Comparison of ENCODE assay signal across 12 mouse cellular contexts in genomic region chr7:46628375-46628975, GRCm38 (mm10). TPM values are rescaled to one million over a fixed set of nuclear protein-coding genes. Genes with fewer than 3 reads are reported as not detected.
DNase-seq lines count a peak whose midpoint lies in the region; ATAC-seq and TF ChIP-seq lines count a peak whose summit lies in the region.
"Had no signal": no experiment of that assay in that cellular context is flagged by ENCODE, and none has a peak within 500 bp of the region (broad histone marks: within the 10 kb centered on the region; RNA-seq: fewer than 3 reads in every experiment).

No protein-coding gene starts in this region.

- peak; percentile 6; the same call in 1 of the 2 replicates for TF ChIP-seq CTCF in cerebellum, adult 2 months (IDR thresholded peaks at IDR 0.05; ENCODE audit: borderline replicate concordance, insufficient read depth, low read depth, low read length)
- peak; percentile 23; the same call in 1 of the 2 replicates for TF ChIP-seq CTCF in heart, postnatal 0 days (IDR thresholded peaks at IDR 0.05; ENCODE audit: low read depth)
- no peak for TF ChIP-seq CTCF in brain, embryonic 14.5 days (IDR thresholded peaks at IDR 0.05; ENCODE audit: borderline replicate concordance, extremely low read depth, insufficient read depth, insufficient read length)

- no peak for DNase-seq in cerebellum, adult 2 months
- DNase-seq in cerebellum, postnatal 4 days (ENCODE audit: low spot score in 2 of 2) = no peak
- DNase-seq in heart, postnatal 0 days (ENCODE audit: low spot score) = no peak
- DNase-seq in heart, adult 11 months = no peak
- no peak for DNase-seq in midbrain, embryonic 11.5 days (ENCODE audit: low spot score, missing footprints)
- DNase-seq in brain, embryonic 14.5 days (ENCODE audit: low read depth) = peak; percentile 30
- DNase-seq: cerebellum, adult 18-20 months; thymus, postnatal 25 days had no signal

- no peak overlapping the region for H3K4me3 ChIP-seq in cerebellum, adult 2 months (replicated peaks; ENCODE audit: insufficient read depth, low read depth, low read length)
- no peak overlapping the region for H3K4me3 ChIP-seq in heart, postnatal 0 days (ENCODE audit: low read depth, low read length)
- no peak overlapping the region for H3K4me3 ChIP-seq in midbrain, embryonic 13.5 days (replicated peaks)
- no peak overlapping the region for H3K4me3 ChIP-seq in midbrain, embryonic 11.5 days (ENCODE audit: low read depth, low read length)
- H3K4me3 ChIP-seq: hindbrain, embryonic 10.5 days had no signal

- WGBS in cerebellum, adult 2 months = 45% methylated on average over 8 of the region's 8 CpGs
- WGBS in heart, postnatal 0 days = 24% methylated on average over 8 of the region's 8 CpGs
- WGBS in midbrain, embryonic 13.5 days = 61% methylated on average over 8 of the region's 8 CpGs
- WGBS in midbrain, embryonic 11.5 days = 67% methylated on average over 8 of the region's 8 CpGs

- no peaks in the 10 kb centered on the region for H3K27me3 ChIP-seq in cerebellum, adult 2 months (ENCODE audit: control insufficient read depth, insufficient read depth, low read length)
- no peaks in the 10 kb centered on the region for H3K27me3 ChIP-seq in heart, postnatal 0 days (ENCODE audit: control insufficient read depth, insufficient read depth, low read length)
- H3K27me3 ChIP-seq in midbrain, embryonic 13.5 days = no peaks in the 10 kb centered on the region
- no peaks in the 10 kb centered on the region for H3K27me3 ChIP-seq in midbrain, embryonic 11.5 days (ENCODE audit: control insufficient read depth, insufficient read depth, low read length)

- no peak for TF ChIP-seq EP300 in heart, postnatal 0 days (IDR thresholded peaks at IDR 0.05; ENCODE audit: low read depth)

- no peak overlapping the region for H3K27ac ChIP-seq in cerebellum, adult 2 months (ENCODE audit: insufficient read depth, low read length)
- H3K27ac ChIP-seq in heart, postnatal 0 days (ENCODE audit: low read depth) = peak overlapping the region; percentile 47
- no peak overlapping the region for H3K27ac ChIP-seq in midbrain, embryonic 13.5 days
- H3K27ac ChIP-seq in midbrain, embryonic 11.5 days (ENCODE audit: low read depth, low read length) = no peak overlapping the region
- H3K27ac ChIP-seq: hindbrain, embryonic 10.5 days; macrophage had no signal

- H3K36me3 ChIP-seq in heart, postnatal 0 days (replicated peaks; ENCODE audit: control insufficient read depth, insufficient read depth, low read length) = no peaks in the 10 kb centered on the region
- peaks cover 34% of the 10 kb centered on the region for H3K36me3 ChIP-seq in midbrain, embryonic 13.5 days
- 0 out of 2 replicates have a peak, but pooled peaks cover 2% of the 10 kb centered on the region for H3K36me3 ChIP-seq in midbrain, embryonic 11.5 days (ENCODE audit: control insufficient read depth, insufficient read depth, low read length)

- H3K4me1 ChIP-seq in cerebellum, adult 2 months (ENCODE audit: control insufficient read depth, insufficient read depth, low read length) = no peaks in the 10 kb centered on the region
- H3K4me1 ChIP-seq in heart, postnatal 0 days (ENCODE audit: control insufficient read depth, insufficient read depth) = peaks cover 9% of the 10 kb centered on the region
- no peaks in the 10 kb centered on the region for H3K4me1 ChIP-seq in midbrain, embryonic 13.5 days (replicated peaks)
- no peaks in the 10 kb centered on the region for H3K4me1 ChIP-seq in midbrain, embryonic 11.5 days (ENCODE audit: control insufficient read depth, insufficient read depth, low read length)

- no peak overlapping the region for H3K4me2 ChIP-seq in heart, postnatal 0 days (ENCODE audit: low read depth, low read length)
- no peak overlapping the region for H3K4me2 ChIP-seq in midbrain, embryonic 13.5 days (replicated peaks)
- no peak overlapping the region for H3K4me2 ChIP-seq in midbrain, embryonic 11.5 days

- H3K9me3 ChIP-seq in heart, postnatal 0 days (replicated peaks; ENCODE audit: control insufficient read depth, low read length) = no peaks in the 10 kb centered on the region
- no peaks in the 10 kb centered on the region for H3K9me3 ChIP-seq in midbrain, embryonic 13.5 days
- no peaks in the 10 kb centered on the region for H3K9me3 ChIP-seq in midbrain, embryonic 11.5 days (ENCODE audit: control insufficient read depth, low read length)
- H3K9me3 ChIP-seq: hindbrain, embryonic 10.5 days had no signal

- 0 out of 2 replicates have a peak, but pooled peaks have one; percentile 36 for ATAC-seq in heart, postnatal 0 days (ENCODE audit: insufficient read depth, low read depth)
- ATAC-seq in midbrain, embryonic 13.5 days = 0 out of 2 replicates have a peak, but pooled peaks have one; percentile 14
- ATAC-seq in midbrain, embryonic 11.5 days (ENCODE audit: low FRiP score) = no peak
- no peak for ATAC-seq in inflammation-experienced regulatory T-cells, adult 6 months

- H3K9ac ChIP-seq in heart, postnatal 0 days (replicated peaks; ENCODE audit: low read depth, low read length) = no peak overlapping the region
- no peak overlapping the region for H3K9ac ChIP-seq in midbrain, embryonic 13.5 days (replicated peaks)
- H3K9ac ChIP-seq in midbrain, embryonic 11.5 days (ENCODE audit: low read length) = no peak overlapping the region

- TF ChIP-seq POLR2A in cerebellum, adult 2 months (IDR thresholded peaks at IDR 0.05; ENCODE audit: borderline replicate concordance, insufficient read depth, low read length) = no peak
- no peak for TF ChIP-seq POLR2A in brain, embryonic 14.5 days (IDR thresholded peaks at IDR 0.05; ENCODE audit: borderline replicate concordance, extremely low read depth, insufficient read depth, insufficient read length, poor library complexity, severe bottlenecking)

RNA-seq across cellular contexts. Expression of gene Sergef, which starts 11.1 kb away (rescaled TPM):
- polyA plus RNA-seq in cerebellum, adult 2 months (2012; rRNA removed) = 38.7 and 41.1 TPM in 2 replicates
- 7.9 and 9.8 TPM in 2 replicates for total RNA-seq in heart, postnatal 0 days (2014; rRNA removed; ENCODE audit: low replicate concordance)
- 7.5 and 7.7 TPM in 2 replicates for polyA plus RNA-seq in heart, postnatal 0 days (2015; fragmentation: Nextera tagmentation; extraction: Ambion mirVana)
- polyA plus RNA-seq in midbrain, embryonic 13.5 days (2015; fragmentation: Nextera tagmentation; extraction: Ambion mirVana) = 28.9 and 30.0 TPM in 2 replicates
- polyA plus RNA-seq in midbrain, embryonic 11.5 days (2014; fragmentation: Nextera tagmentation; extraction: Ambion mirVana) = 14.3 and 15.7 TPM in 2 replicates
- 30.8 and 32.8 TPM in 2 replicates for polyA plus RNA-seq in brain, embryonic 14.5 days (2012; rRNA removed)
- polyA plus RNA-seq in inflammation-experienced regulatory T-cells, adult 6 months (2017; shearing (Covaris generic)) = 10 to 100 TPM; 17.1 to 20.4 (median 18.8) TPM

RNA-seq across cellular contexts. Expression of gene Tph1, which starts 43.9 kb away (rescaled TPM):
- polyA plus RNA-seq in cerebellum, adult 2 months (2012; rRNA removed) = 0.10 TPM in 1 of 2 replicates, not detected in the other
- total RNA-seq in heart, postnatal 0 days (2014; rRNA removed; ENCODE audit: low replicate concordance) = 1.7 TPM in 1 of 2 replicates, not detected in the other
- polyA plus RNA-seq in heart, postnatal 0 days (2015; fragmentation: Nextera tagmentation; extraction: Ambion mirVana) = 0.70 and 0.86 TPM in 2 replicates
- 0.12 and 0.41 TPM in 2 replicates for polyA plus RNA-seq in midbrain, embryonic 13.5 days (2015; fragmentation: Nextera tagmentation; extraction: Ambion mirVana)
- polyA plus RNA-seq in midbrain, embryonic 11.5 days (2014; fragmentation: Nextera tagmentation; extraction: Ambion mirVana) = 0.21 and 0.59 TPM in 2 replicates
- polyA plus RNA-seq in brain, embryonic 14.5 days (2012; rRNA removed) = 0.21 and 0.27 TPM in 2 replicates
- polyA plus RNA-seq in inflammation-experienced regulatory T-cells, adult 6 months (2017; shearing (Covaris generic)) = 1 to 10 TPM in 2 of 3 experiments, not detected in 1; 1.5 to 1.7 TPM
- polyA plus RNA-seq: macrophage had no signal

Comparison
In these comparisons a context has a peak if more than half of its experiments do, and no peak if none do; other contexts are left out.
1. ATAC-seq: peak in heart, postnatal 0 days (single experiment) and midbrain, embryonic 13.5 days (single experiment); none in midbrain, embryonic 11.5 days (single experiment) and inflammation-experienced regulatory T-cells, adult 6 months (single experiment).